Mouse (Mus musculus): ENCODE results near the gene Tat. TPM values are rescaled to one million over a fixed set of nuclear protein-coding genes. Genes with fewer than 3 reads are reported as not detected.
A peak's percentile ranks its signal among the peaks of the same experiment; 100 is the strongest.

Tat gene
- polyA plus RNA-seq (2012; rRNA removed) = 0.14 TPM in 1 of 2 replicates, not detected in the other

- H3K27ac ChIP-seq (ENCODE audit: insufficient read depth, low read length) = no peak within 1 kb of the TSS
- no peaks in the 10 kb centered on the region for H3K36me3 ChIP-seq (ENCODE audit: control insufficient read depth, insufficient read depth, low read length)
- TF ChIP-seq CTCF (IDR thresholded peaks at IDR 0.05; ENCODE audit: extremely low read depth, insufficient read depth, insufficient read length, insufficient replicate concordance) = no peak
- TF ChIP-seq POLR2A (IDR thresholded peaks at IDR 0.05; ENCODE audit: low read depth, low read length) = no peak
- no peak within 1 kb of the TSS for H3K4me3 ChIP-seq (ENCODE audit: extremely low read depth, insufficient read depth, insufficient read length)
- WGBS = 83% methylated on average over 8 of the region's 8 CpGs
- no peaks in the 10 kb centered on the region for H3K27me3 ChIP-seq (ENCODE audit: control insufficient read depth, insufficient read depth, low read length)
- DNase-seq (ENCODE audit: low read depth in 1 of 2, low spot score in 2 of 2) = no peak
- H3K4me1 ChIP-seq (ENCODE audit: control insufficient read depth, insufficient read depth, insufficient read length) = no peaks in the 10 kb centered on the region
Observed at GRCm38 (mm10) chr8:109990224-109990623, at the start of gene Tat. Gene Tat (plus strand): TSS chr8:109990437.

- H3K27me3 ChIP-seq (ENCODE audit: control insufficient read depth, insufficient read depth, low read length) = no peaks in the 10 kb centered on the region
- H3K36me3 ChIP-seq (ENCODE audit: control insufficient read depth, insufficient read depth, low read length) = peaks cover 24% of the 10 kb centered on the region
- DNase-seq (ENCODE audit: low read depth in 1 of 2, low spot score in 2 of 2) = no peak
- 79% methylated on average over 2 of the region's 2 CpGs for WGBS
- no peak overlapping the region for H3K27ac ChIP-seq (ENCODE audit: insufficient read depth, low read length)
- no peak for TF ChIP-seq POLR2A (IDR thresholded peaks at IDR 0.05; ENCODE audit: low read depth, low read length)
- TF ChIP-seq CTCF (IDR thresholded peaks at IDR 0.05; ENCODE audit: extremely low read depth, insufficient read depth, insufficient read length, insufficient replicate concordance) = no peak
- no peak overlapping the region for H3K4me3 ChIP-seq (ENCODE audit: extremely low read depth, insufficient read depth, insufficient read length)
- H3K4me1 ChIP-seq (ENCODE audit: control insufficient read depth, insufficient read depth, insufficient read length) = no peaks in the 10 kb centered on the region
Observed at GRCm38 (mm10) chr8:109941606-109942360, 48.5 kb upstream of the Tat start.

GRCm38 (mm10) chr8:109945153-109945632 is 45.0 kb upstream of the Tat start:
- DNase-seq (ENCODE audit: low read depth in 1 of 2, low spot score in 2 of 2) = no peak
- no peak for TF ChIP-seq POLR2A (IDR thresholded peaks at IDR 0.05; ENCODE audit: low read depth, low read length)
- Histone ChIP-seq H3K4me1 (ENCODE audit: control insufficient read depth, insufficient read depth, insufficient read length) (no peaks in the 10 kb centered on the region), H3K4me3 (ENCODE audit: extremely low read depth, insufficient read depth, insufficient read length) (no peak overlapping the region), H3K27ac (ENCODE audit: insufficient read depth, low read length) (no peak overlapping the region), H3K36me3 (ENCODE audit: control insufficient read depth, insufficient read depth, low read length) (peaks cover 12% of the 10 kb centered on the region), H3K27me3 (ENCODE audit: control insufficient read depth, insufficient read depth, low read length) (peaks cover 5% of the 10 kb centered on the region; the same call in 1 of the 2 replicates)
- WGBS = 84% methylated on average over 9 of the region's 9 CpGs

GRCm38 (mm10) chr8:109945694-109946093 is 44.5 kb upstream of the Tat start:
- Histone ChIP-seq H3K27ac (ENCODE audit: insufficient read depth, low read length) (no peak overlapping the region), H3K4me1 (ENCODE audit: control insufficient read depth, insufficient read depth, insufficient read length) (no peaks in the 10 kb centered on the region), H3K27me3 (ENCODE audit: control insufficient read depth, insufficient read depth, low read length) (peaks cover 5% of the 10 kb centered on the region; the same call in 1 of the 2 replicates), H3K36me3 (ENCODE audit: control insufficient read depth, insufficient read depth, low read length) (peaks cover 7% of the 10 kb centered on the region), H3K4me3 (ENCODE audit: extremely low read depth, insufficient read depth, insufficient read length) (no peak overlapping the region)
- no peak for TF ChIP-seq CTCF (IDR thresholded peaks at IDR 0.05; ENCODE audit: extremely low read depth, insufficient read depth, insufficient read length, insufficient replicate concordance)
- no peak for TF ChIP-seq POLR2A (IDR thresholded peaks at IDR 0.05; ENCODE audit: low read depth, low read length)
- WGBS = 88% methylated on average over 7 of the region's 7 CpGs
- no peak for DNase-seq (ENCODE audit: low read depth in 1 of 2, low spot score in 2 of 2)

- DNase-seq (ENCODE audit: low read depth in 1 of 2, low spot score in 2 of 2) = no peak
Observed at GRCm38 (mm10) chr8:109946272-109946671, 44.0 kb upstream of the Tat start.

GRCm38 (mm10) chr8:109947447-109948284 is 42.6 kb upstream of the Tat start:
- H3K27ac ChIP-seq (ENCODE audit: insufficient read depth, low read length) = no peak overlapping the region
- no peaks in the 10 kb centered on the region for H3K36me3 ChIP-seq (ENCODE audit: control insufficient read depth, insufficient read depth, low read length)
- DNase-seq (ENCODE audit: low read depth in 1 of 2, low spot score in 2 of 2) = no peak
- WGBS = 10% methylated on average over 26 of the region's 26 CpGs
- no peaks in the 10 kb centered on the region for H3K4me1 ChIP-seq (ENCODE audit: control insufficient read depth, insufficient read depth, insufficient read length)
- H3K27me3 ChIP-seq (ENCODE audit: control insufficient read depth, insufficient read depth, low read length) = peaks cover 5% of the 10 kb centered on the region; the same call in 1 of the 2 replicates
- no peak for TF ChIP-seq POLR2A (IDR thresholded peaks at IDR 0.05; ENCODE audit: low read depth, low read length)
- TF ChIP-seq CTCF (IDR thresholded peaks at IDR 0.05; ENCODE audit: extremely low read depth, insufficient read depth, insufficient read length, insufficient replicate concordance) = peak; percentile 20; the same call in 1 of the 2 replicates
- no peak overlapping the region for H3K4me3 ChIP-seq (ENCODE audit: extremely low read depth, insufficient read depth, insufficient read length)

More at GRCm38 (mm10) chr8:109946272-109946671, 44.0 kb upstream of the Tat start:
- 93% methylated on average over 7 of the region's 7 CpGs for WGBS
- Histone ChIP-seq H3K27ac (ENCODE audit: insufficient read depth, low read length) (no peak overlapping the region), H3K27me3 (ENCODE audit: control insufficient read depth, insufficient read depth, low read length) (peaks cover 5% of the 10 kb centered on the region; the same call in 1 of the 2 replicates), H3K36me3 (ENCODE audit: control insufficient read depth, insufficient read depth, low read length) (peaks cover 2% of the 10 kb centered on the region; the same call in 1 of the 2 replicates), H3K4me1 (ENCODE audit: control insufficient read depth, insufficient read depth, insufficient read length) (no peaks in the 10 kb centered on the region), H3K4me3 (ENCODE audit: extremely low read depth, insufficient read depth, insufficient read length) (no peak overlapping the region)
- TF ChIP-seq CTCF (IDR thresholded peaks at IDR 0.05; ENCODE audit: extremely low read depth, insufficient read depth, insufficient read length, insufficient replicate concordance) (no peak), POLR2A (IDR thresholded peaks at IDR 0.05; ENCODE audit: low read depth, low read length) (no peak)

Measured in spleen, adult 2 months (tissue).